Mouse (Mus musculus) T-helper 17 cell (primary cell): ENCODE results near the gene Parp1.
"Not testable (repeated sequence)": the region's sequence is repeated elsewhere in the genome, so short reads cannot be mapped to it uniquely, and the experiment has no call there.

ENCODE experiments used
- in situ Hi-C, 2 experiments: fragments of 300-600 bp; cut with MboI, MseI; formaldehyde crosslinking; loops; 1 replicate in 1 of 2; 2 replicates in 1 of 2; pipeline ENCODE4 v1.15.1; 2025; ENCODE audit warnings: high pct_unique_total_duplicates in 2 of 2

The Parp1 gene

GRCm38 (mm10) chr1:180623911-180624310 is 55.2 kb downstream of the Parp1 start:
- in situ Hi-C loops: loop anchor here in 1 of 2 experiments (5.0 kb wide), 1 partner anchor 48 kb away; no protein-coding TSS in a partner anchor

- in situ Hi-C loops: no loop called here
Measured at GRCm38 (mm10) chr1:180626141-180626540, 57.4 kb downstream of the Parp1 start.

- in situ Hi-C loops: not testable (repeated sequence)
Measured at GRCm38 (mm10) chr1:180637796-180638195, 69.1 kb downstream of the Parp1 start.

GRCm38 (mm10) chr1:180639416-180640401 is 71.0 kb downstream of the Parp1 start:
- in situ Hi-C loops: loop anchor here in 1 of 2 experiments (10.0 kb wide), 1 partner anchor 1645 kb away; the partner anchor contains the start of gene Degs1

GRCm38 (mm10) chr1:180640605-180641125 is 71.9 kb downstream of the Parp1 start:
- in situ Hi-C loops: loop anchor here in 1 of 2 experiments (10.0 kb wide), 1 partner anchor 1644 kb away; the partner anchor contains the start of gene Degs1

- in situ Hi-C loops: loop anchor here in 1 of 2 experiments (10.0 kb wide), 1 partner anchor 1644 kb away; the partner anchor contains the start of gene Degs1
Measured at GRCm38 (mm10) chr1:180641137-180641517, 72.4 kb downstream of the Parp1 start, which contains the start of gene Lin9. TSS of gene Lin9 (plus strand) at chr1:180641150.

- in situ Hi-C loops: loop anchor here in 1 of 2 experiments (10.0 kb wide), 1 partner anchor 1643 kb away; the partner anchor contains the start of gene Degs1
Measured at GRCm38 (mm10) chr1:180641518-180642227, 72.9 kb downstream of the Parp1 start.

- in situ Hi-C loops: loop anchor here in 1 of 2 experiments (10.0 kb wide), 1 partner anchor 1643 kb away; the partner anchor contains the start of gene Degs1
Measured at GRCm38 (mm10) chr1:180642228-180642564, 73.5 kb downstream of the Parp1 start.
